Mouse (Mus musculus): ENCODE measurements around the gene Fancd2.

Fancd2 gene

DNA sequence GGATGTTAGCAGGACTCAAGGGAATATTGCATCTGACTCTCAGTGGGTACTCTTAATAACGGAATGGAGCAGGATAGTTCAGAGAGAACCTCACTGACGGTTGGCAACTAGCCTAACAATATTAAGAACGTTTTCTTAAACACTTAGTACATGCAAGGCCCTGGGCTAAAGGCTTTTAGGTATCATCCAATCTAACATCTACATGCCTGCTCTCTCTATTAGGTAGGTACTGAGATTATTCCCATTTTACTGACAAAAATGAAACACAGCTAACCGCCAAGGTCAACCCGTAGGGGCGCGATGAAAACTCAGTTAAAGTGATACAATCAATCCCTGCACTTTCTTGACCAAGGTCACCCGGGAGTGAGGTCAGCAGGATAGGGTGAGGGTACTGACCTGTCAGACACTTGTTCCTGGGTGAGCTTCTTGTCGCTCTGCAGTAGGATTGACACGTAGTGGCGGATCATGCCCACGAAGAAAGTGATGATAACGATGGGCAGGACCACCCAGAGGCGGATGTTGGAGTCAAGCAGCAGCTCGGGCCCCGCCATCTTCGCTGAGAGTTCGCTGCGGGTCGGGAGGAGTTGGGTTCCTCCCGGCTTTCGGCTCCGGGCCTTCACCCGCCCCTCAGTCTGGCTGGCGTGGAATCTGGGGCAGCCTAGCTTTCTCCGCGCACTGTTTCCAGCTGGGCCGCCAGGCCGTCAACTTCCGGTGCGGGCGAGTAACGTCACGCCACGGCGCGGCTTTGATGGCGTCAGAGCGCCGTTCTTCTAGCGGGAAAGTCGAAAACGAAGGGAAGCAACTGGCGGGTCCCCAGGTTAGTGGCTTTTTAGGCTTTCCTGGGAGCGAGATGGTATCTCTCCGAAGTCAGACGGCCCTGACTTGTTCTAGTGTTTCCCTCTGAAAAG, at the start of gene Fancd2, which contains the start of gene Emc3:
Gene Fancd2 (plus strand): TSS at position 751 of the 908 bp plus-strand sequence.
Gene Emc3 (minus strand): TSS at position 721 of the 908 bp plus-strand sequence.
- peak; percentile 91 for DNase-seq

GRCm38 (mm10) chr6:113482477-113483099, 48.9 kb upstream of the Fancd2 start:
- DNase-seq = peak; percentile 54

GRCm38 (mm10) chr6:113483100-113483615, 48.3 kb upstream of the Fancd2 start, which contains the start of gene Creld1:
Gene Creld1 (plus strand): TSS chr6:113483297.
- peak; percentile 93 for DNase-seq

DNA sequence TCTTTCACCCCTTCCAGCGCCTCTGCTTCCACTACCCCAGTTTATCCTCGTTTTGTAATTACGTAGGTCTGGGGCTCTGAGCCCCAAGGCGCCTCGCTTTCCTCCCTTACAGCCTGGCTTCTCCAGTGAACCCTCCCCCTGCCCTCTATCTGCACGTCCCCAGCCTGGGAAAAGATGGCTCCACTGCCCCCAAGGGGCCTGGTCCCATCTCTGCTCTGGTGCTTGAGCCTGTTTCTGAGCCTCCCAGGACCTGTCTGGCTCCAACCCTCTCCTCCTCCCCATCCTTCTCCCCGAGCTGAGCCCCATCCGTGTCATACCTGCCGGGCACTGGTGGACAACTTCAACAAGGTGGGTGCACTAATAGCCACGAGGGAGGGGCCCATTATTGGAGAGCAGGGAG, 47.8 kb upstream of the Fancd2 start:
- no peak for DNase-seq

DNA sequence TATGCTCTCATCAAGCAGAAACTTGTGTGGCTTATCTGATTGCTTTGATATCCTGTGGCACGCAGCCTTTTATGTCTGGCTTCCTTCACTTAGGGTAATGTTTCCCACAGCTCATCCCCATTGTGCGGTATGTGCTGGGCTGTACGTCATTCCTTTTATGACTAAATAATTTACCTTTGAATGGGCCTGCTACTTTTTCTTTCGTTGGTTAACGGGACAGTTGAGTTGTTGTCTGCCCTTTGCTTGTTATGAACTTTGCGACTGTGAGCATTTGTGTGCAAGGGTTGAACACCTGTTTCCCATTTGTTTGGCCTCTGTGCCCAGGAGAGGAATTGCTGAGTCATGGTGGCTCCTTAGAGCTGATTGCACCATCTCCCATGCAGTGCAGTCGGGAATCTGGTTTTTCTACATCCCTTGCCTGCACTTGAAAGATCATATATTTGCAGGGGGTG, 44.3 kb upstream of the Fancd2 start:
- no peak for DNase-seq

GRCm38 (mm10) chr6:113489410-113489809, 42.1 kb upstream of the Fancd2 start:
- DNase-seq = no peak

DNA sequence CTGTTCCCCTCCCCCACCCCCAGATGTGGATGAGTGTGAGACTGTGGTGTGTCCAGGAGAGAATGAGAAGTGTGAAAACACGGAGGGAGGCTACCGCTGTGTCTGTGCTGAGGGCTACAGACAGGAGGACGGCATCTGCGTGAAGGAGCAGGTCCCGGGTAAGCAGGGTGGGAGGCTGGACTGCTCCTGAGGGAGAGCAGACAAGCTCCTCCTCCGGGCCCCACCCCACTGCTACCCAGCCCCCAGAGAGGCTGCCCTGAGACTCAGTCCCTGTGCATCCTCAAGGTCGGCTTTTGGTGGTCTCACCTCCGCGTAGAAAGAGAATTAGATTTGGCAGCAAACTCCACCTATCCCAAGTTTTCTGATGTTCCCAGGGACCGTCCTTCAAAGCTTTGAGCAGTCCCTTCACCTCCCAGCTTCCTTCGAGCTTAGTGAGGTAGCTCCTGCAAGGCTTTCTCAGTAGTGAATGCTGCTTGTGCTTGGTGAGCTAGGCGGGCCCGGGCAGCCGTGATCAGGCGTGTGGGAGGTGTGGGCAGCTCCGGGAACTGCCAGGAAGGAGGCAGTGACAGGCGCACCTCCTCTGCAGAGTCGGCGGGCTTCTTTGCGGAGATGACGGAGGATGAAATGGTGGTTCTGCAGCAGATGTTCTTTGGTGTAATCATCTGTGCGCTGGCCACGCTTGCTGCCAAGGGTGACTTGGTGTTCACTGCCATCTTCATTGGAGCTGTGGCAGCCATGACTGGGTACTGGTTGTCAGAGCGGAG, 39.2 kb upstream of the Fancd2 start:
- DNase-seq = peak; percentile 73

DNA sequence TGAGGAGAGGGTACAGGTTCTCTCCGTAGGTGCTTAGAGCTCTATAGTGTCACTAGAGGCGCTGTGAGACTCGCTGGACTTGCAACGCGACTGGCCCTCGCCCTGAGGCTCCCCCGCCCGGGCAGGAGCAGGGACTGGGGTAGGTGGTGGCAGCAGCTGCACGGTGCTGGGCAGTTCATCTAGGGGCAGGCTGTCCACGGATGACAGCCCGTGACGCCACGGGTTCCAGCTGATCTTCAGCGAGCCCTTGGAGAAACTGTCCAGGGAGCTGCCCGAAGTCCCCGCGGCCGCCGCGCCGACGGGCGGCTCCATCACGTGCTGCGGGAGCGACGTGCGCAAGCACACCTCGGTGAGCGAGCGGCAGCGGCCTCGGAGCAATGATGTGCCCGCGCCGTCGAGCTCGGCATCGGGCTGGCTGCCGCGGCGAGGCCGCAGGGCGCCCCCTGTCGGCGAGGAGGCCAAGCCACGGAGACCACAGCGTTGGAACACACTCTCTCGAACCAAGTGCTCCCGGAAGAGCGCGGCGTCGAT, 37.2 kb upstream of the Fancd2 start:
- DNase-seq = peak; percentile 70

GRCm38 (mm10) chr6:113495071-113495675, 36.3 kb upstream of the Fancd2 start:
- DNase-seq = no peak

DNA sequence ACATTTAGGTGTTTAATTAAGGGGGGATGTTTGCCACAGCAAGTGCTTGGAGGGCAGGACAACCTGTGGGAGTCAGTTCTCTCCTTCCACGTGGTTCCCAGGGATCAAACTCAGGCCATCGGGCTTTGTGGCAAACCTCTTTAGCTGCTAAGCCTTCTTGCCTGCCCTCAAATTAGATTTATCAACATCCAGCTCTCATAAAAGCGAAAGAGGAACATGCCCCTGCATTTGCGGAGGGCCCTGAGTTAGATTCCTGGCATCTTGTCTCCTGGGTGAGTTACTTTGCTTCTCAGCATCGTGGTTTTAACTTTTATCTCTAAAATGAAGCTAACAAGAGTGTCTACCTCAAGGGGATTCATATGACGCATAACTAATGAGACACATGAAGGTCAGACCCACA, 32.1 kb upstream of the Fancd2 start:
- no peak for DNase-seq

GRCm38 (mm10) chr6:113501388-113502084, 29.9 kb upstream of the Fancd2 start, which contains the start of gene Prrt3:
Gene Prrt3 (minus strand): TSS chr6:113501931.
- peak; percentile 85 for DNase-seq

DNA sequence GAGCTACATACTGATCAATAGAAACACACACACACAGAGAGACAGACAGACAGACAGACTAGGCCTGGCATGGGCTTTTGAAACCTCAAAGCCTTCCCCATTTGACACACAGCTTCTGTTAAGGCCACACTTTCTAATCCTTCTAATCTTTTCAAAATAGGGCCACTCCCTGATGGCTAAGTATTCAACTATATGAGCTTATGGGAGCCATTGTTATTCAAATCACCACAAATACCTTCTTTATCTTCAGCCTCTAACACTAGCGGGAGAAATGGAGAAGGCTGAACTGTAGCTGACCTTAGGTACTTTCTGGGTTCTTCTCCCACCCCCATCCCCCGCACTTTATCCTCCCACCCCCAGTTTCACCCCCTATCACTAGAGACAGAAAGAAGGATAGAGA, 28.7 kb upstream of the Fancd2 start:
- DNase-seq = no peak

GRCm38 (mm10) chr6:113505689-113506088, 25.8 kb upstream of the Fancd2 start:
- no peak for DNase-seq

GRCm38 (mm10) chr6:113507130-113507529, 24.4 kb upstream of the Fancd2 start:
- no peak for DNase-seq

DNA sequence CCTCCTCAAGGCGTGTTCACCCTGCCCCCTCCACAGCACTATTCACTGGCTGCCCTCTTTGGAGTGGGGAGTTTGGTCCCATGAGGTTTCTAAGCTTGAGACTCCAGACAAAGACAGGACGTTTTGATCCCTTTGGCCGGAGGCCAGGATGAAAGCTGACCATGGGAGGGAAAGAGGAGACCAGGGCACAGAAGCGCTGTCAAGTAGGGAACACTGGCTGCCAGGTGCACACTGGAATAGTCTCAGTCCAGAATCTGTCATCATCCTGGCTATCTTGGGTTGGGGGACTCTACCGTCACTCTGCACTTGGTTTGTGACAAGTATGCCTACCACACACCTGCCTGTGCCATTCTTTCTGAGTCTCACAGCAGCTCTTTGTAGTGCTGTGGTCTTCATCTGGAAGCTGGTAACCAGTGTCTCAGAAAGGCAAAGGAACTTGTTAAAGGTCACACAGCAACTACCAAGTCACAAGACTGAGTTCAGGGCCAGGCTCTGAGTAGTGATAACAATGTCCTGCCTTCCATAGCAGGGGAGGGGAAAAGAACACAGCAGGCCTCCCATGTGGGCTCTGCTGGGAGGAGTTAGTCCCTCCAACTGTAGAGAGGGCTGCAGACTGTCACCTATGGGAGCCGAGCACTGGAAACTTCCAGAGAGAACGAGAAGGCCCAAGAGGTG, 23.1 kb upstream of the Fancd2 start:
- no peak for DNase-seq

DNA sequence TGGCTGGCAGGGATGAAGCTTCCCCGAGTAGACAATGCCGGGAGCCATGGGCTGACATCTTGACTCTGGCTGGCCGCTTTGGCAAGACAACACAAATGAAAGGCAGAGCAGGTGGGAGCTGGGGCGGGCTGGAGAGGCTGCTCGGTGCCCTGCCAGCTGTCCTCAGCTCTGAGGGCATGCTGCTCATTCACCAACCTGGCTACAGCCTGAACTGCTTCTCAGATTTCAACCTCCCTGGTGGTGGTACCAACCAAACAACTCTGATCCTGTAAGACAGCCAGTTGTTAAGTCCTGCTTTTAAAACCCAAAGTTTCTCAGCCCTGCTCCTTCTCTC, 22.6 kb upstream of the Fancd2 start:
- DNase-seq = no peak

DNA sequence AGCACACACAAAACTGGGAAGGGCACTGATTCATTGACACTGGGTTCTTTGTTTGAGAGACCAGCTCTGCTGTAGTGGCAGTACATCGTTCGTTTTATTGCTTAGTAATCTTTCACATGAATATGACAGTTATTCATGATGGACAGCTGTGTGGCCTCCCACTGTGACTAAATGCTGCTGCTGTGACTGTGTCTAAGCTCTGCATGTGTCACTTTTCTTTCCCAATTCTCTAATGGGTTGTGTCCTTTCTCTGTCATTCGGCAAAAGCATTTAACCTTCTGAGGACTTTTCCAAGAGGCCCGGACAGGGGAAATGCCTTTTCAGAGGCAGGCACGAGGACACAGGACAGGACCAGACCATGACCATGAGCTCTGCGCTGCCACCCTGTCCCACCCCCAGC, 17.5 kb upstream of the Fancd2 start:
- DNase-seq = no peak

DNA sequence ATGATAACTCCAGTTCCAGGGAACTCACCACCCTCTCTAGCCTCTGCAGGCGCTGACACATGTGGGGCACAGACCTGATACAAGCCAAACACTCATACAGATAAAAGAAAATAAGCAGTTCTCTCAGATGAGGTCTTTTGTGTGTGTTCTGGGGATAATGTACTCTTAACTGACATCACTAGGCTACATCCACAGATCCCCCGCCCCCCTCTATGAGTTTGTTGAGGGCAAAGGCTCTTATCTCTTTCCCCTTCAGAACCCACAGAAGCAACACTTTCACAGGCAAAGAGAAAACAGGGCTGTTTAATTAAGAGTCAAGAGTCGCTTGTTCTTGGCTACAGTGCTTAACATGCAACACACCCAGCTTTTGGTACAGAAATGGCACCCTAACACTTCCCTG, 16.9 kb upstream of the Fancd2 start:
- no peak for DNase-seq

GRCm38 (mm10) chr6:113517434-113518080, 13.9 kb upstream of the Fancd2 start:
- DNase-seq = no peak

DNA sequence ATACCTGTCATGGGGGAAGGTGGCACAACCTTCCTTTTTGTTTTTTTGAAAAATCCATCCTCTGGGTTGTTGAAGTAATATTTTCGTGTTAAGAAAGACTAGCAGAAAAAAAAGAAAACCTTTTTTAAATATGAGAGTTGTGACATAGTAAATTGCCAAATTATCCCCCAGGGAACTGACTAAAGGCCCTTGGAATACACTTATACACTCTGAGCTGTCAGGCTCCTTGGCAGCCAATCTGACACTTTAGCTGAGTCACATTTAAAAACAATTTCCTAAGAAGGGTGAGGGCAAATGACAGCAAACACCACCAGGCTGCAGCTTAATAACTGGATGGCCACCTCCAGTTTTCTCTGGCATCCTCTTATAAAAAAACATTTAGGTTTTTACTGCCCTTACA, 9.2 kb upstream of the Fancd2 start:
- no peak for DNase-seq

DNA sequence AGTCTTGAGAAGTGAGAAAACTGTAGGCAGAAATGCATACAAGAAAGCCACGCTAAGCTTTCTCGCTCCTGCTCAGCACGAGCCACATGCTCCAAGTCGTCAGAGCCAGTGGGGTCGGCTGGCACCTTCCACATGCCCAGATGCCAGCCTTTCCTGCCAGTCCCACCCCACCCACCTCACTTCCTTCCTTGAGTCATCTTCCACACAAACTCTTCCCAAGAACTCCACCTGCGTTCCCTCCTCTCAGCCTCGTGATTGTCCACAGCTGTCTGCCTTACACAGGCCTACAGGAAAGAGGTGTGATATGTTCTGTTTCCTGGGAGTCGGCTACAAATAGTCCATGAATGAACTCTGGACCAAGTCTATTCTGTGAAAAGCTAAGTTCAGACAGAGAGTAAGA, 8.1 kb upstream of the Fancd2 start:
- peak; percentile 42 for DNase-seq

Measured in right cerebral cortex, postnatal 25 days (tissue).